9 mouse cellular contexts compared by ENCODE assay signal in genomic region chr9:21134595-21135328, GRCm38 (mm10). TPM values are rescaled to one million over a fixed set of nuclear protein-coding genes. Genes with fewer than 3 reads are reported as not detected.
A peak's percentile ranks its signal among the peaks of the same experiment; 100 is the strongest.
DNase-seq lines count a peak whose midpoint lies in the region; ATAC-seq and TF ChIP-seq lines count a peak whose summit lies in the region.
"Had no signal": no experiment of that assay in that cellular context is flagged by ENCODE, and none has a peak within 500 bp of the region (broad histone marks: within the 10 kb centered on the region; RNA-seq: fewer than 3 reads in every experiment).

No protein-coding gene starts in this region.

- intact Hi-C loops in heart, postnatal 36 days (cut with DNase I) = loop anchor here (10.0 kb wide), 2 partner anchors 130 to 390 kb away; partner anchors contain the start of genes Mrpl4 and Olfm2

- 0 out of 2 replicates have a peak, but pooled peaks cover 4% of the 10 kb centered on the region for H3K4me1 ChIP-seq in heart, embryonic 11.5 days (ENCODE audit: control insufficient read depth, insufficient read depth, low read length)
- H3K4me1 ChIP-seq in intestine, embryonic 16.5 days (ENCODE audit: control insufficient read depth, insufficient read depth, low read length) = peaks cover 5% of the 10 kb centered on the region

- CTCF ChIA-PET in Patski (lab: Charles Lee) = interaction anchor here (1.5 to 2.3 kb wide), 3 partner anchors 104 to 125 kb away, joined by 3 to 8 read pairs (median 8); partner anchors contain the start of gene Icam4

- no peaks in the 10 kb centered on the region for H3K9me3 ChIP-seq in heart, embryonic 11.5 days (replicated peaks; ENCODE audit: control insufficient read depth, low read length)
- no peaks in the 10 kb centered on the region for H3K9me3 ChIP-seq in intestine, embryonic 16.5 days (ENCODE audit: control insufficient read depth, low read length)
- H3K9me3 ChIP-seq: midbrain, embryonic 12.5 days had no signal

- POLR2A ChIA-PET in Patski (lab: Charles Lee) = no interaction called here

- ATAC-seq in heart, embryonic 11.5 days (replicated peaks; ENCODE audit: insufficient number of reproducible peaks, low FRiP score, low TSS enrichment) = no peak
- ATAC-seq in Patski = peak; percentile 20
- no peak for ATAC-seq in intestine, embryonic 16.5 days

- no peaks in the 10 kb centered on the region for H3K27me3 ChIP-seq in heart, embryonic 11.5 days (ENCODE audit: control insufficient read depth, insufficient read depth, low read length)
- no peaks in the 10 kb centered on the region for H3K27me3 ChIP-seq in Patski
- H3K27me3 ChIP-seq in intestine, embryonic 16.5 days (replicated peaks; ENCODE audit: control insufficient read depth, insufficient read depth, low read length) = no peaks in the 10 kb centered on the region
- H3K27me3 ChIP-seq: midbrain, embryonic 12.5 days had no signal

- H3K27ac ChIP-seq in heart, embryonic 11.5 days (ENCODE audit: low read depth, low read length) = no peak overlapping the region
- no peak overlapping the region for H3K27ac ChIP-seq in intestine, embryonic 16.5 days (ENCODE audit: low read length)
- H3K27ac ChIP-seq: midbrain, embryonic 12.5 days had no signal

- no peak overlapping the region for H3K4me3 ChIP-seq in heart, embryonic 11.5 days (ENCODE audit: low read depth, low read length)
- H3K4me3 ChIP-seq in intestine, embryonic 16.5 days (ENCODE audit: low read length) = no peak overlapping the region
- H3K4me3 ChIP-seq: midbrain, embryonic 12.5 days had no signal

- peaks cover 9% of the 10 kb centered on the region for H3K36me3 ChIP-seq in heart, embryonic 11.5 days (ENCODE audit: control insufficient read depth, insufficient read depth, low read length)
- H3K36me3 ChIP-seq in intestine, embryonic 16.5 days (ENCODE audit: control insufficient read depth, insufficient read depth, low read length) = peaks cover 8% of the 10 kb centered on the region; the same call in 1 of the 2 replicates

- in situ Hi-C loops in Patski (cut with MboI; ENCODE audit: low pct_unique_long_range_greater_than_20kb) = loop anchor here (5.0 to 10.0 kb wide), 2 partner anchors 102 to 230 kb away; partner anchors contain the start of gene Icam5

- WGBS in heart, embryonic 11.5 days (ENCODE audit: insufficient replicate concordance) = 72% methylated on average over 9 of the region's 9 CpGs
- WGBS in intestine, embryonic 16.5 days = 70% methylated on average over 9 of the region's 9 CpGs

- peak; percentile 78 for DNase-seq in heart, adult 8-10 months (ENCODE audit: low spot score)
- DNase-seq in Patski (ENCODE audit: low read depth, low spot score) = peak; percentile 71
- DNase-seq in heart, postnatal 36 days = peak; percentile 55 to 59
- DNase-seq in lung, postnatal 4 days = peak; percentile 46 to 60
- DNase-seq in frontal cortex, adult 2 months (ENCODE audit: extremely low spot score in 1 of 2, low spot score in 1 of 2) = no peak
- no peak for DNase-seq in embryo, embryonic 10.5 days (ENCODE audit: low spot score)

- H3K9ac ChIP-seq in heart, embryonic 11.5 days (ENCODE audit: low read depth, low read length) = no peak overlapping the region
- H3K9ac ChIP-seq in intestine, embryonic 16.5 days (ENCODE audit: low read depth, low read length) = no peak overlapping the region
- H3K9ac ChIP-seq: midbrain, embryonic 12.5 days had no signal

- no peak for TF ChIP-seq CTCF in Patski (IDR thresholded peaks at IDR 0.05)

- H3K4me2 ChIP-seq in heart, embryonic 11.5 days = no peak overlapping the region
- no peak overlapping the region for H3K4me2 ChIP-seq in intestine, embryonic 16.5 days (ENCODE audit: low read depth, low read length)
- H3K4me2 ChIP-seq: midbrain, embryonic 12.5 days had no signal

RNA-seq across cellular contexts. Expression of gene Tyk2, which starts 3.7 kb away (rescaled TPM):
- 1 to 10 TPM; 8.6 to 9.1 (median 8.7) TPM for total RNA-seq in heart, adult 8-10 months (2022)
- polyA plus RNA-seq in heart, embryonic 11.5 days (2014; fragmentation: Nextera tagmentation; extraction: Ambion mirVana) = 9.4 and 10.9 TPM in 2 replicates
- polyA plus RNA-seq in Patski (2021) = 20.3 TPM
- total RNA-seq in heart, postnatal 36 days (2021) = 1 to 10 TPM; 8.2 to 9.6 TPM
- polyA plus RNA-seq in intestine, embryonic 16.5 days (2015; fragmentation: Nextera tagmentation; extraction: Ambion mirVana) = 17.0 and 18.1 TPM in 2 replicates
- polyA plus RNA-seq in frontal cortex, adult 2 months (2012; rRNA removed) = 16.5 and 19.1 TPM in 2 replicates

RNA-seq across cellular contexts. Expression of gene Cdc37, which starts 15.0 kb away (rescaled TPM):
- 100 to 1,000 TPM; 138 to 170 (median 157) TPM for total RNA-seq in heart, adult 8-10 months (2022)
- 254 and 266 TPM in 2 replicates for polyA plus RNA-seq in heart, embryonic 11.5 days (2014; fragmentation: Nextera tagmentation; extraction: Ambion mirVana)
- polyA plus RNA-seq in Patski (2021) = 312 TPM
- 100 to 1,000 TPM; 157 to 165 TPM for total RNA-seq in heart, postnatal 36 days (2021)
- 247 and 261 TPM in 2 replicates for polyA plus RNA-seq in intestine, embryonic 16.5 days (2015; fragmentation: Nextera tagmentation; extraction: Ambion mirVana)
- 175 and 217 TPM in 2 replicates for polyA plus RNA-seq in frontal cortex, adult 2 months (2012; rRNA removed)

RNA-seq across cellular contexts. Expression of gene Pde4a, which starts 30.8 kb away (rescaled TPM):
- total RNA-seq in heart, adult 8-10 months (2022) = 10 to 100 TPM; 48.5 to 75.4 (median 62.1) TPM
- 7.6 and 8.3 TPM in 2 replicates for polyA plus RNA-seq in heart, embryonic 11.5 days (2014; fragmentation: Nextera tagmentation; extraction: Ambion mirVana)
- polyA plus RNA-seq in Patski (2021) = 3.0 TPM
- total RNA-seq in heart, postnatal 36 days (2021) = 10 to 100 TPM; 45.9 to 52.0 TPM
- 6.2 and 7.8 TPM in 2 replicates for polyA plus RNA-seq in intestine, embryonic 16.5 days (2015; fragmentation: Nextera tagmentation; extraction: Ambion mirVana)
- polyA plus RNA-seq in frontal cortex, adult 2 months (2012; rRNA removed) = 95.2 and 96.2 TPM in 2 replicates

RNA-seq across cellular contexts. Expression of gene Raver1, which starts 43.0 kb away (rescaled TPM):
- 10 to 100 TPM; 25.7 to 26.2 (median 26.0) TPM for total RNA-seq in heart, adult 8-10 months (2022)
- 53.6 and 57.8 TPM in 2 replicates for polyA plus RNA-seq in heart, embryonic 11.5 days (2014; fragmentation: Nextera tagmentation; extraction: Ambion mirVana)
- polyA plus RNA-seq in Patski (2021) = 65.4 TPM
- total RNA-seq in heart, postnatal 36 days (2021) = 10 to 100 TPM; 25.1 to 27.7 TPM
- polyA plus RNA-seq in intestine, embryonic 16.5 days (2015; fragmentation: Nextera tagmentation; extraction: Ambion mirVana) = 57.7 and 64.7 TPM in 2 replicates
- polyA plus RNA-seq in frontal cortex, adult 2 months (2012; rRNA removed) = 27.9 and 28.2 TPM in 2 replicates

RNA-seq across cellular contexts. Expression of gene Gm38431, which starts 43.0 kb away (rescaled TPM):
- 1 to 10 TPM in 1 of 4 experiments, under 1 TPM in 3; 0.26 to 1.6 (median 0.36) TPM for total RNA-seq in heart, adult 8-10 months (2022)
- polyA plus RNA-seq in heart, embryonic 11.5 days (2014; fragmentation: Nextera tagmentation; extraction: Ambion mirVana) = 1.2 and 1.9 TPM in 2 replicates
- polyA plus RNA-seq in Patski (2021) = 1.2 TPM
- total RNA-seq in heart, postnatal 36 days (2021) = 1 to 10 TPM in 1 of 2 experiments, under 1 TPM in 1; 0.51 to 1.9 TPM
- 2.5 and 2.9 TPM in 2 replicates for polyA plus RNA-seq in intestine, embryonic 16.5 days (2015; fragmentation: Nextera tagmentation; extraction: Ambion mirVana)
- 1.4 and 1.7 TPM in 2 replicates for polyA plus RNA-seq in frontal cortex, adult 2 months (2012; rRNA removed)

Comparison
In these comparisons a context has a peak if more than half of its experiments do, and no peak if none do; other contexts are left out.
1. DNase-seq: peak in heart, adult 8-10 months (single experiment), Patski (single experiment), heart, postnatal 36 days (2 of 2) and lung, postnatal 4 days (2 of 2); none in frontal cortex, adult 2 months (0 of 2) and embryo, embryonic 10.5 days (single experiment).
2. RNA of gene Pde4a, which starts 30.8 kb away (polyA plus RNA-seq): 95.2 to 96.2 TPM in frontal cortex, adult 2 months; 7.6 to 8.3 TPM in heart, embryonic 11.5 days, 6.2 to 7.8 TPM in intestine, embryonic 16.5 days and 3.0 TPM in Patski (single experiment); every median in the first group is over 10 times any median in the second.